Mouse (Mus musculus): ENCODE measurements around the gene Pcgf2.

Gene Pcgf2

DNA sequence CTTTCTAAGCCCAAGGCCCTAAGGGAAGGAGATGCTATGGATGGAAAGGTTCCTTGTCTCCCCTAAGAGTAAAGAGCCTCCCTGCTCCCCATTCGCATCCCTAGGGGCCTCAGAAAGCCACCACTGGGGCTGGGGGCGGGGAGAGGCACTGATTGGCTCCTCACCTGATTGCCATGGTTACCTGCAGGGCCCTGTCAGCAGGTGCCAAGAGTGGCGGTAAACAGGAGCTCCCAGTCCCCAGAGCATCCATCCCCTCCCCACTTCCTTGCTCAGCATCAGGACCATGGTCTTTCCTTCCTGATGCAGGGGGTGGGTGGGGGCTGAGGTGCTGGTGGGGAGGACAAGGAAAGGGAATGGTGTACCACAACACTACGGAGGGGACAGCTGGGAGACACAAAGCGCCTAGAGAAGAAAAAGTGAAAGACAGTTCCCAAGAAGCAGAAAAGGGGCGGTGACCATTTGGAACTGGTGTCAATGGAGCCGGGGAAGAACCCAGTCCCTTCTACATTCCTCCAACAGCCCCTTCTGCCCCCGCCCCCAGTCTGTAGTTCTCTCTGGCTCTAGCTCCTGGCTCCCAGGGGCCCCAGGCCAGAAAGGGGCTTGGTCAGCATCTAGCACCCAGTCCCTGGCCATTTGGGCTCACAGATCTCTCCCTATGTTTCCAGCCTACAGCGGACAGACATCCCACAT is 4.4 kb downstream of the Pcgf2 start:
- no peak for DNase-seq (ENCODE audit: low spot score)

DNA sequence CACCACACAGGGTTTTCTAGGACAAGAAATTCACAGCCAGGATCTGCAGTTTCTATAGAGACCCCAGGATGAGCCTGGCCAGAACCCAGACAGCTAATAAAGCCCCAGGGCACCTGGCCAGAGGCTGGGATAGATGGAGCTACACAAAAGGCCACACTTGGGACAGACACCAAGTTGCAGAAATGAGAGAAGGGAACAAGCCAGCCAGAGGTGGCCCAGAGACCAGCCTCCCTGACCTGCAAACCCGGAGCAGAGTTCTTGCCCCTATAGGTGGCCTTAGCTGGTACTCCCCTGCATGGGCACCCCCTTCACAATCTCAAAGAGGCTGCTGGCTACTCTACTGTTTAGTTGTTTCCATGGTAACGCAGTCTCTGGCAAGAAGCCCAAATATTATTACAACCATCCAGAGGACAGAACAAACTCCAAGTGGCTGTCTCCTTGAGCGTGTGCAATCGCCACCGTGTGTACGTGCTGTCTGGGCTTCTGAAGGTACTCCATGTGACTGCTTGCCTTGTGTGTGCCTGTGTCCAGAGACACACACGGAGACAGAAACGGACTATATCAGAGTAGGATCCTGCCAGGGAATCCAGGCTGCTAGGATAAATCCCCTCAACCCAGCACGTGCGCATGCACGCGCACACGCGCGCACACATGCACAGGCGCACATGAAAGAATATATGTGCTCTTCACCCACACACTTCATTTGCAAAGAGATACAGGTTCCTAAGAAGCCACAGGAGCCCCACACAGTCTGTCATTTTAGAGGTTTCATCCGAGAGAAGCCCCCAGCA is 5.2 kb downstream of the Pcgf2 start:
- no peak for DNase-seq (ENCODE audit: low spot score)

DNA sequence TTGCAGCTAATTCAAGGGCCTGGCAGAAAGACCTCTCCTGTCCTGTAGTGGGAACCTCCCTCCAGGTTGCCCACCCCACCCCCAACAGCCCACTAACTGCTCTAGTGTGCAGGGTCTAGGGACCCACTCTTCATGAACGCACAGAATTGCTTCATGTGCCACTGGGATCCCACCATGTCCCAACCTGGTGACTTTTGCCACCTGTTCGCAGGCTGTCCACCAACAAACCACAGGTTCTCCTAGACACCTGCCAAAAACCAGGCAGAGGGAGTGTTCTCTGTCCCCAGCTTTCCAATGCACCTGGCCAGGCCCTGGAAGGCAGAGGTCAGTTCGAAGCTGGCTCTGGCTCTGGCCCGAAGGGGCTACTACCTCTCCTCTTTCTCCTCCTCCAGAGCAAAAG is 5.9 kb downstream of the Pcgf2 start:
- DNase-seq (ENCODE audit: low spot score) = no peak

DNA sequence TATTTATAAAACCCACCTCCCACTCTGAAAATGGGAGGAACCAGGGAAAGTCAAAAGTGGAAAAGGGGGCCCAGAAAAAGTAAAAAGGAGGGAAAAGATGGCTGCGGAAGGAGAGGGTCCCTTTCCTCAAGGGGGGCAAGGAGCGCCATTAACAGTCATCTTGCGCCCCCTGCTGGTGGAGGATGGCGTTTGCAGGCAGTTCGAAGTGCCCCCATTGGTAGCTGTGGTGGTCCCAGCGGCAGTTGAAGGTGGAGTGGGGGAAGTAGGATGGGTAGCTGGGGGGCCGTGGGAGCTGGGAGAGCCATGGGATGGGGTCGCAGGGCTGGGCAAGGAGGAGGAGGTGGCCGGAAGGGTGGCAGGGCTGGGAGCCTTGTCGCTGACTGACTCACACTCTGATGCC is 10.4 kb downstream of the Pcgf2 start:
- no peak for DNase-seq (ENCODE audit: low spot score)

DNA sequence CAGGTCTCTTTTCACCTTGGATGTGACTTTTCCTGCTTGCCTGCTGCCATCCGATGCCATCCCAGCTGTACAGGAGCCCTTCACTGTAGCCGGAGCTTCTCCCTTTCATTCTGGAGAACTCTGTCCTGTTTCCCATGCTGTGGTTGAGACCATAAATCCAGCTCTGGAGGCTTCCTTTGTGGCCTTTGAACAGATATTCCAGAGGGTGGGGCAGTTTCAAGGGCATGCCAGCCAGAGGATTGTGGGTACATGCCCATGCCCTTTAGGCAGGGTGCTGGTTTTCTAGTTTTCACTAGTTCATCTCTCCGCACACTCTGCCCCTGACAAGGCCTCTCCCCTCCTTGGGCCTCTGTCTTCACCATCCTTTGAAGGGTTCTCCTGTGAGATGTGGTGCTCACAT is 13.2 kb downstream of the Pcgf2 start:
- DNase-seq (ENCODE audit: low spot score) = no peak

DNA sequence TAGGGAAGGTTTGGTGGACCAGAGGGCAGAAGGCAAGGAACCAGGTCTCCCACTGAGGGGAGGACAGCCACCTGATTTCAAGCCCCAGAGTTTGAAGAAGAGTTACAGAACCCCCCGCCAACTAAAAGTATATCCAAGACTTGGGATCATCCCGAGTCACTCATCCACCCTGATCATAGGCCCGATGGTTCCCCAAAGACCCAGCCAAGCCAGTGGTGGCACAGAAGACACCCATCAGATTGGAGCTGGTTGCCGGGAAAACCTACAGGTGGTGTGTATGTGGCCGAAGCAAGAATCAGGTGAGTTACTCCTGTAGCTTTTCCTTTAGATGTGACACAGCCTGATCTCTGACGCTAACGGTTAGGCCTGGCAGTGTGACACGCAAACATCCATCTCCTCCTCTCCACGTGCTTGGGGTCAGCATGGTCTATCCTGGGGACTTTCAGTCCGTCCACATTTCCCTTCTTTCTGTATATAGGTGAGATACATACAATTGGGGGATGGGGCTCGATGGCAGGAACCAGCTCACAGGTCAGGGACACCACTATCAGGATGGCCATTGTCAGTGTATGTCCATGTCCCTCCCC is 13.9 kb downstream of the Pcgf2 start:
- no peak for DNase-seq (ENCODE audit: low spot score)

DNA sequence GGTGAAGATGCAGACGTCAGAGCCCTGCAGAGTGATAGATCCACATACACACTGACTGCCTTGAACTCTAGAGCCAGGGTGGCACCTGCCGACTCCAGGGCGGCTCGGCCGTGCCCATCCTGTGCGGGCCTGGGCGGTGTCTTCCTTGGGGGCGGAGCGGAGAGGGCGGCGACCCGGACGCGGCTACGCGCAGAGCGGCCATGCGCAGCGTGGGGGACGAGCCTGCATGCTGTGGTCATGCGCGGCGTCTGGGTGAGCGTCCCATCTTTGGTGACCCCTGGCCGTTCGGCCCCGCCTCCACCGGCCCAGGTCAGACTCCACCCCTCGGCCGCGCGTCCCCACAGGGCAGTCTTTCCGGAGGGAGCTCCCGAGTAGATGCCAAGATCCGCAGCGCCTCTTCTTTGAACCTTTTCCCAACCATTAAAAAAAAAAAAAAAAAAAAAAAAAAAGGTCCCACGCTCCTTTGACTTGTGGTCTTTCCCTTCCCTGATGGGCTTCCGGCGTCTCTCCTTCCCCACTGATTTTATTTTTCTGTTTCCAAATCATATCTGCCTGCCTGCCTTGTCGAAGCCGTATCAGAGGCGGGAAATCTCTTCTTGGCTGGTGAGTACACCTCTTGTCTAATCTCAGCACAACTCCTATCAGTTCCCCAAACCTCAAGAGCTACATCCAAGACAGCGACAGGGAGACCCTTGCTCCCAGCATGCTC is 14.5 kb downstream of the Pcgf2 start, which contains the start of gene Cisd3:
TSS of gene Cisd3 (plus strand) at position 214 of the 709 bp plus-strand sequence.
- DNase-seq (ENCODE audit: low spot score) = peak; percentile 63

DNA sequence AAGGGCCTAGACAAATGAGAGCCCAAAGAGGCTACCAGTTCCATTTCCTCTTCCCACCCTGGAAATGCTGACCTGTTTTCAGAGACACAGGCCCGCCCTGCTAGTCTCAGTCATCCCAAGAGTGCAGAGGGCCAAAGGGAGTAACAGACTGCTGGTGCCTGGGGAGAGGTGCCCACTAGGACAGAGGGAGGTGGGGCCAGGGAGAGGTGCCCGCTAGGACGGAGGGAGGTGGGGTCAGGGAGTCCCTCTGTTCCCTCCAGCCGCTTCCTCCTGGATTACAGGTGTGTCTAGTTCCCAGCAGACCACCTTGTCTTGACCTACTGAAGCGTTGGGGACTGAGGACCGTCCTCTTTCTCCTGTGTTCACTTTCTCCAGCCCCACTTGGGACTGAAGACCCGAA is 15.5 kb downstream of the Pcgf2 start:
- no peak for DNase-seq (ENCODE audit: low spot score)

DNA sequence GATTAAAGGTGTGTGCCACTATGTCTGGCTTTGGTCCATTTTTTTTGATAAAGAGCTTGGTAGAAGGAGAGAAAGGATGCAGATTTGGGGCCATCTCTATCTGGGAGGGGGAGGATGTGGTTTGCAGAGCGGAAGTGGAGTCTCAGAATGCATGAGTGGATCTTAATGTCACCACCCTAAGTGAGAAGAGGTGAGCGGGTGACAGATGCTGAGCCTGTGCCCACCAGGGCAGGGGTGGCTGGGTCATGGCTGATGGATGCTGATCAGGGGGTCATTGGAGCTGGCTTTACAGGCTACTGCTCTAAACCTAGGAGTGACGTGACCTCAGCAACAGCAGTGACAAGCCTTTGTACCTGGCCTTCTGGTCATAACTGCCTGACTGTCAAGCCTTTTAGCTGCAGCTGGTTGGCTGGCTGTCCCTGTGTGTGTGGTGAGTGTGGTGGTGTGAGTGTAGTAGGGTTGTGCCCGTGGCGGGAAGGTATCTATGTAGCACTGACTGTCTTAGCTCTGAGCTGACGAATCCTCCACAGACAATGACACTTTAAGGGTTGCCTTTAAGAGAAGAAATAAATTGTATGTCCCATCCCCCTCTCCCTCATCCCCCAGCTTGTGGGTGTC is 16.1 kb downstream of the Pcgf2 start:
- DNase-seq (ENCODE audit: low spot score) = no peak

DNA sequence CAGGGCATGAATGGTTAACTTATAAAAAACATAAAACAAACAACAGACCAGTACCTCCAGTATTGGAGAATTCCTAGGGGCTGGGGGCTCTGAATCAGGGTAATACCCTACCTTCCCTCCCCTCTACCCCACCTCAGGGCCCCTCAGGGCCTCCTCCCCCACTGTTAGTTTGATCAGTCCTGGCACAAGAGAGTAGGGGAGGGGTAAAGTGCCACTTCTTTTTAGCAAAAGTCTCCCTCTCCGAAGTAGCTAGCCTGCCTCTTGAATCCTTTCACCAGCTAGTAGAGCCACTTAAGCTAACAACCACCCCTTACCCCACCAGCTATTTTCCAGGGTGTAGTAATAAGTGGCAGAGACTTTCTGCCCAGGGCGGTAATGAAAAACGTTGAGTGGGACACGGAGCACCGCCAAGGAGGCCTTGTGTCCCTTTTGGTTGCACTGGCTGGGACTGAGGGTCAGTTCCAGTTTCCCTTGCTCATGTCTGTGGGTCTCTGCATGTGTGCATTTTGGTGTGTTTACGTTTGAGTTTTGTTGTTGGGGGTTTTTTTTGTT is 17.7 kb downstream of the Pcgf2 start:
- no peak for DNase-seq (ENCODE audit: low spot score)

DNA sequence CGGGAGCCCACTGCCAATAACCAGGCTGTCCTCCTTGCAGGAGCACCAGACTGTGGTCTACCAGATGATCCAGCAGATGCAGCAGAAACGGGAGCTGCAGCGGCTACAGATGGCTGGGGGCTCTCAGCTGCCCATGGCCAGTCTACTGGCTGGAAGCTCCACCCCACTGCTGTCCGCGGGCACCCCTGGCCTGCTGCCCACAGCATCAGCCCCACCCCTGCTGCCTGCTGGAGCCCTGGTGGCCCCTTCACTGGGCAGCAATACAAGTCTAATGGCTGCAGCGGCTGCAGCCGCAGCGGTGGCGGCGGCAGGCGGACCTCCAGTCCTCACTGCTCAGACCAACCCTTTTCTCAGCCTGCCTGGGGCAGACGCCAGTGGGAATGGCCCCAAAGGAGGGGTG is 19.9 kb downstream of the Pcgf2 start:
- DNase-seq (ENCODE audit: low spot score) = no peak

DNA sequence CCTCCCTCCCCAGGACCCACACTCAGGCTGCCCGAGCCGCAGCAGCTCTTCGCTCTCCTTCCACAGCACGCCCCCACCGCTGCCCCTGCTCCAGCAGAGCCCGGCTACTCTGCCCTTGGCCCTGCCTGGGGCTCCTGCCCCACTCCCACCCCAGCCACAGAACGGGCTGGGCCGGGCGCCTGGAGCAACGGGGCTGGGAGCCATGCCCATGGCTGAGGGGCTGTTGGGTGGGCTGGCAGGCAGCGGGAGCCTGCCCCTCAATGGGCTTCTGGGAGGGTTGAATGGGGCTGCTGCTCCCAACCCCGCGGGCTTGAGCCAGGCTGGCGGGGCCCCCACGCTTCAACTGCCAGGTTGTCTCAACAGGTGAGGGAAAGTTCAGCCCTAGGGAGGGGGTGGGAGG is 22.0 kb downstream of the Pcgf2 start:
- DNase-seq (ENCODE audit: low spot score) = no peak

DNA sequence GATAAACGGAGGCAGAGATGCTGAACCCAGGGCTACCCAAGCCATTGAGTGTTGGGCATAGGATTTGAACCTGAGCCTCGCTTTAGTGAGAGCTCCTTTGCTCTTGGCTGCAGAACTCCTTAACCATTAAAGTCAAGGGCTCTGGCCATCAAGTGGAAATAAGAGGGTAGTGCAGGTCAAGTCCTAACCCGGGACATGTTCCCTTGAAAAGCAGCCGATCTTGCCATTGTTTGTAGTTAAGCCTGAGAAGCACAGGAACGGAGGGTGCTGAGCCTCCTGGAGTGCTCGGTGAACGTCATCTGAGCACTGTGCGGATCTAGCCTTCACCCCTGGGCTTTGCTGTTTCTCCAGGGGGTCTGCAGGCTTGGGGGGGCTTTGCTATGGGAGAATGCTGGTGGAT is 22.5 kb downstream of the Pcgf2 start:
- no peak for DNase-seq (ENCODE audit: low spot score)

DNA sequence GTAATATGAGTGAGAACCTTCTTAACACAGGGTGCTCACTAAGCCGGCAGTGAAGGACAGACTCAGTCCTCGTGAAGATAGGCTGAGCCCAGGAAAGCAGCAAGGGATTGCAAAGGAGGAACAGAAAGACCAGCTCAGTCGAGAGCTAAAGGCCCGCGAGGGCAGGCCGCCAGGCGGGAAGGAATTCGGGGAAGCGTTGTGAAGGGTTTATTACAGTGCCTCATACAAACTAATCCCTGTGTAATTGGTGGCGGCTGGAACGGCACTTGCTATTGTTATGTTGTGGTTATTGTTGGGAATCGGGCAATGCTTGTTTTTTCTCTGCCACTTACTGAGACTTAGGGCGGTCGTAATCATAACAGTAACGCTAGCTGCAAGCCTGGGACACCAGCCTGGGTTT is 22.9 kb downstream of the Pcgf2 start:
- DNase-seq (ENCODE audit: low spot score) = no peak

DNA sequence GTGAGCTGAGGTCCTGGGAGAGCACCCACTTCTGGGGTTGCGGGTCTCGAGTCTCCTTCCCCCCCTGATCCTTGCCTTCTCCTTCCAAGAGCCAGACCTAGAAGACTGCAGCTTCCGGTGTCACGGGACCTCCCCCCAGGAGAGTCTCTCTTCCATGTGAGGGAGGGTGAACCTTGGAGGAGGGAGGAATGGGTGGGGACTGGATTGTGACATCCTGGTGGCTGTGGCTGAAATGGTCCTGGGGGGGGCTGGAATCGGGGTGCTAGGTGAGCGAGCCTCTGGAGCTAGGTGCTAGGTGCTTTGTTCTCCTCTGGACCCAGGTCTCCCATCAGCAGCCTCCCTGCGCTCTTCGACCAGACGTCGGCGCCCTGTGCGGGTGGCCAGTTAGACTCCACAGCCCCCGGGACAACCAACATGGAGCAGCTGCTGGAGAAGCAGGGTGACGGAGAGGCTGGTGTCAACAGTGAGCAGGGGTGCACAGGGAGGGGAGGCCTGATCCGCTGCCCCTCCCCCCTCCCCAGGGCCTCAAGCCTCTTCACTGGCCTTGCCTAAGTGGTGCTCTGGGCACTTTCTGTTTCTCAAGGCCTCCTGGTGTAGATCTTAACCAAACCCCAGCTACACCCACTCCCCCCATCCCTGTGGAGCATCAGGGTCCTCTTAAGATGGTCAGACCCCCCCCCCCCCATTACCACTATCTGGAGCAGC is 24.1 kb downstream of the Pcgf2 start:
- DNase-seq (ENCODE audit: low spot score) = no peak

DNA sequence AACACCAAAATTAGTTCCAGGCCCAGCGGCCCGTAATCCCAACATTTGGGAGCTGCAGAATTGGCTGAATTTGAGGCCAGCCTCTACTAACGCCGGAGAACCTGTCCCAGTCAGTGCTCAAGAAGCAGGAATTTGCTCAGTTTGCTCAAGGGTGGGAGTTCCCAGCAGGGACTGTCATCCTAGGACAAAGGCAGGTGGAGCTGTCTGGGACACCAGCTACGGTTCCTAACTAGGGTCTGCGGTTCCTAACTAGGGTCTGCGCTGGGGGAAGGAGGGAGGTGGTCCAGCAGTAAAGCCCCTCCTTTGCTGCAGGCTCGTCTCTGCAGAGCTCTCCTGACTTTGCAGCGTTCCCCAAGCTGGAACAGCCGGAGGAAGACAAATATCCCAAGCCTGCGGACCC is 27.1 kb downstream of the Pcgf2 start:
- no peak for DNase-seq (ENCODE audit: low spot score)

DNA sequence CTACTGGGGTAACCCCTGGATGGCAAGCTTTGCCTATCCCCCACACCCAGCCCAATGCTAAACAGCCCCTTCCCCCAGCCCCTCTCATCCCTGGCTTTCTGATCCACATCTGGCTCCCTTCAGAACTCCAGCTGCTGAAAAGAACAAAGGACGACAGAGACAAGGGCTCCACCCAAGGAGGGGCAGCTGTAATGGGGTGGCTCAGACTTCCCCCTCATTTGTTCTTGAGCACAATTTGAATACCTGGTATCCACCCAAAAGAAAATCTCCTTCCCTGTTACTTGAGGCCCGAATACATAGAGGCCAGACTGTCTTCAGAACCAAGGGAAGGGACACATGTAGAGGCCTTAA is 29.1 kb downstream of the Pcgf2 start:
- no peak for DNase-seq (ENCODE audit: low spot score)

DNA sequence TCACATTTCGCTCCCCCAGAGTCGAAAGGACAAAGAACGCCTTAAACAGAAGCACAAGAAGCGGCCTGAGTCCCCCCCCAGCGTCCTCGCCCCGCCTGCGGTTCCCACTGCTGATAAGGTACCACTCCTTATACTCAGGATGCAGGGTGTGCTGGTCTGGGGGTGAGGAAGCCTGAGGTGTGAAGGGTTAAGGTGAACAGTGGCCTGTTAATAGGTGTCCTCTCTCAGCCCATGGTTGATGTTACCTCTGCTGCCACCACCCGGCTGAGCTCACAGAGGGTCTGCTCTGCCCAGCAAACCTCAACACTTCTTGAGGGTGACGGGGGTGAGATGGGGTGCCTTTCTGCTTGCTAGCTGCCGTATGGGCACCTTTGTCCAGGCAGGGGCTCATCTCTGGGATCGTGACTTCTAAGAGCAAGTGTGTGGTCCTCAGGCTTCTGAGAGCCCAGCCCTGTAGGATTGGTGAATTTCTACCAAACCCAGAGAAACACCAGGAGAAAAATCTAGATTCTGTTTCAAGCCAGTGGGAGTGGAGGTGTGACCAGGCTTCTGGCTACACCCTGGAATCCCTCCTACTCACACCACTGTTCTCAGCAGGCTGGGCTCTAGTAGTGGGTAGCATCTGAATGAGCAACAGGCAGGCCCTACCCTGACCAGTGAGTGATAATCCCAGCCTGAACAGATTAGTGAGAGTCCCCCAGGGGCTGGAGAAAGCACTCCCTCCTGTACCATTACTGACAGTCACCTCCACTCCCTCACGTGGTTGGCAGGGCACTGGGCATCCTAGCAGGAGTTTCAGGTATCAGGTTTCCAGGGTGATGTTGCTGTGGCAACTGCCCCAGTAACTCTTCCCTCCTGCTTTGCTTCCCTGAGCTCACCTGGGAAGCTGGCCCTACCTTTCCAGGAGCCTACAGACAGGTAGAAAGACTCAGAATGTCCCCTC is 29.8 kb downstream of the Pcgf2 start:
- no peak for DNase-seq (ENCODE audit: low spot score)

DNA sequence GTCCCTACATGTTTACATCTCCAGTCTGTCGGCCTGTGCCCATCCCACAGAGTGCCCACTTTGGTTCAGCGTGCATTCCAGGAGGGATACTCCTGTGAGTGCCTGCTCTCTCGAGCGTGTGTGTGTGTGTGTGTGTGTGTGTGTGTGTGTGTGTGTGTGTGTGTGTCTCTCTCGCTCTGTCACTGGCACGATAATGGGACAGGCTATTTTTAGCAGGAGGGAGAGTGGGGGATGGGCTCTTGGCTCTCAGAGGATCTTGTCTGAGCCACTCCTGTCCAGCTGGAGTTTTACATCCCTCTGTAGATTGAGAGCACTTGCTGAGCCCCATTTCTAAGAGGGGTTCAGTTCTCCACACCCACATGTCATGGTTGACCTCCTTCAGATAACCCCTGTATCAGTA is 30.5 kb downstream of the Pcgf2 start:
- no peak for DNase-seq (ENCODE audit: low spot score)

DNA sequence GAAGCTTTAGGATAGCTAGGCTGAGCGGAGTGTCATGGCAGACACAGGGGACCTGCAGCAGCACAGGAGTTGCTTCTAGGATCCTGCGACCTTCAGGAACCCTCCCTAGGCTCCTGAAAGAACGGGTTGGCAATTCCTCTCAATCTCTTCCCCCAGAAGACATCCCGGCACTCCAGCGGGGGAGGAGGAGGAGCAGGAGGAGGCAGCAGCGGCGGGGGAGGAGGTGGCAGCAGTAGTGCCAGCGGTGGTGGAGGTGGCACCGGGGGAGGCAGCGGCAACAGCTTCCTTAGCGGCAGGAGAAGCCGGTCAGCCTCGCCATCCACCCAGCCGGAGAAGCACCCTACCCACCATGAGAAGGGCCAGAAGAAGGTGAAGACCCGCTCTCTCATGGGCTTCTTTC is 31.0 kb downstream of the Pcgf2 start:
- no peak for DNase-seq (ENCODE audit: low spot score)
